ENCODE assay signal across 19 mouse cellular contexts in the genomic region with DNA sequence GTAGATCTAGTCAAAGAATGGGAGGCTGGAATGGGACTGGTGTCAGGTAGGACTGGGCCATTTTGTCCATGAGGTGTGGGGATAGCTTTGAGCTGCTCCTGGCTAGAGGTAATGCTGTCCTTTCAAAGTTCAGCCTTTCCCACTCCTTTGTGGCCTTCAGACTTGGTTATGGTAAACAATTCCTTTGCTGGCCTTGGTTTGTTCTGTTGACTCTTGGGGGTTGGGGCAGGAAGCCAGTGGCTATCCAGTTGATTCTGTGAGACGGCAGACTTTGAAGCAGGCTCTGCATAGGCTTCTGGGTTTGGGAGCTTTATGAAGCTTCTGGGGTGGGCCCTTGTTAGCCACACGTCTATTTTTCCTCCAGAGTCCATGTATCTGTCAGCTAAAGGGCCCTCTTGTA. TPM values are rescaled to one million over a fixed set of nuclear protein-coding genes. Genes with fewer than 3 reads are reported as not detected.
A peak's percentile ranks its signal among the peaks of the same experiment; 100 is the strongest.
DNase-seq lines count a peak whose midpoint lies in the region; ATAC-seq and TF ChIP-seq lines count a peak whose summit lies in the region.
"Had no signal": no experiment of that assay in that cellular context is flagged by ENCODE, and none has a peak within 500 bp of the region (broad histone marks: within the 10 kb centered on the region; RNA-seq: fewer than 3 reads in every experiment).

No protein-coding gene starts in this region.

- no peaks in the 10 kb centered on the region for H3K9me3 ChIP-seq in liver, embryonic 14.5 days (ENCODE audit: control insufficient read depth, low read length)
- no peaks in the 10 kb centered on the region for H3K9me3 ChIP-seq in stomach, embryonic 15.5 days
- no peaks in the 10 kb centered on the region for H3K9me3 ChIP-seq in midbrain, embryonic 16.5 days (replicated peaks; ENCODE audit: control insufficient read depth, low read length, poor library complexity, severe bottlenecking)
- H3K9me3 ChIP-seq: embryonic facial prominence, embryonic 10.5 days; forebrain, embryonic 13.5 days; heart, embryonic 15.5 days had no signal

- 29% methylated on average over 2 of the region's 2 CpGs for WGBS in liver, adult 2 months
- WGBS in liver, embryonic 14.5 days (ENCODE audit: insufficient replicate concordance), result 78% methylated on average over 2 of the region's 2 CpGs
- WGBS in stomach, embryonic 15.5 days, result 59% methylated on average over 2 of the region's 2 CpGs
- 95% methylated on average over 2 of the region's 2 CpGs for WGBS in midbrain, embryonic 16.5 days

- no peak for DNase-seq in gastrocnemius, adult 2 months
- no peak for DNase-seq in gastrocnemius, postnatal 10 days
- peak; percentile 94 for DNase-seq in liver, adult 2 months (ENCODE audit: extremely low read depth, low read depth, low spot score)
- peak in 1 of 3 experiments; percentile 23 for DNase-seq in liver, embryonic 14.5 days (ENCODE audit: low read depth in 3 of 3, low spot score in 3 of 3)
- no peak for DNase-seq in kidney, postnatal 10 days
- no peak for DNase-seq in right cerebral cortex, postnatal 36 days (ENCODE audit: low spot score in 2 of 2)
- DNase-seq: adrenal gland, postnatal 14 days; cerebellum, adult 11-12 months; cerebellum, postnatal 10 days; forebrain, postnatal 0 days; gastrocnemius, postnatal 36 days; heart, postnatal 14 days had no signal

- peak overlapping the region; percentile 41 for H3K4me3 ChIP-seq in gastrocnemius, adult 2 months
- peak overlapping the region; percentile 25; the same call in 1 of the 2 replicates for H3K4me3 ChIP-seq in liver, adult 2 months (ENCODE audit: insufficient read depth, low read depth, low read length)
- no peak overlapping the region for H3K4me3 ChIP-seq in liver, embryonic 14.5 days (ENCODE audit: insufficient read depth in 1 of 2, low read depth in 2 of 2, low read length in 2 of 2)
- no peak overlapping the region for H3K4me3 ChIP-seq in stomach, embryonic 15.5 days (replicated peaks)
- no peak overlapping the region for H3K4me3 ChIP-seq in midbrain, embryonic 16.5 days (ENCODE audit: low read depth, low read length)
- H3K4me3 ChIP-seq: embryonic facial prominence, embryonic 10.5 days; forebrain, embryonic 13.5 days; heart, embryonic 15.5 days had no signal

- peaks cover 47% of the 10 kb centered on the region for H3K36me3 ChIP-seq in liver, adult 2 months (ENCODE audit: control insufficient read depth, insufficient read depth, low read length)
- peaks cover 64% of the 10 kb centered on the region for H3K36me3 ChIP-seq in liver, embryonic 14.5 days (replicated peaks; ENCODE audit: control insufficient read depth, insufficient read depth, low read depth)
- peaks cover 48% of the 10 kb centered on the region for H3K36me3 ChIP-seq in stomach, embryonic 15.5 days
- H3K36me3 ChIP-seq in midbrain, embryonic 16.5 days (ENCODE audit: control insufficient read depth, insufficient read depth, low read length), result peaks cover 27% of the 10 kb centered on the region

- H3K4me1 ChIP-seq in liver, adult 2 months (ENCODE audit: control insufficient read depth, insufficient read depth, low read length), result peaks cover 37% of the 10 kb centered on the region
- H3K4me1 ChIP-seq in liver, embryonic 14.5 days (replicated peaks; ENCODE audit: control insufficient read depth in 2 of 2, insufficient read depth in 2 of 2, low read length in 1 of 2), result peaks cover 10 to 12% of the 10 kb centered on the region in 2 experiments; a peak in 3 of 4 replicates
- peaks cover 8% of the 10 kb centered on the region for H3K4me1 ChIP-seq in stomach, embryonic 15.5 days
- H3K4me1 ChIP-seq in midbrain, embryonic 16.5 days (ENCODE audit: control insufficient read depth, insufficient read depth, low read length), result peaks cover 16% of the 10 kb centered on the region

- TF ChIP-seq CTCF in gastrocnemius, adult 2 months (IDR thresholded peaks at IDR 0.05), result no peak
- no peak for TF ChIP-seq CTCF in liver, adult 2 months (IDR thresholded peaks at IDR 0.05; ENCODE audit: low read depth, low read length)
- no peak for TF ChIP-seq CTCF in liver, embryonic 14.5 days (IDR thresholded peaks at IDR 0.05; ENCODE audit: low read depth)

- peaks cover 4% of the 10 kb centered on the region; the same call in 1 of the 2 replicates for H3K79me2 ChIP-seq in liver, adult 2 months (ENCODE audit: control insufficient read depth, insufficient read depth, low read length)

- no peak for ATAC-seq in liver, embryonic 14.5 days (ENCODE audit: insufficient read depth)
- ATAC-seq in stomach, embryonic 15.5 days (ENCODE audit: insufficient read depth, low FRiP score, low read depth), result no peak
- ATAC-seq in midbrain, embryonic 16.5 days, result no peak
- ATAC-seq: forebrain, embryonic 13.5 days; forebrain, postnatal 0 days; hindbrain, postnatal 0 days had no signal

- no peaks in the 10 kb centered on the region for H3K27me3 ChIP-seq in liver, adult 2 months (ENCODE audit: control insufficient read depth, insufficient read depth, low read length)
- no peaks in the 10 kb centered on the region for H3K27me3 ChIP-seq in liver, embryonic 14.5 days (ENCODE audit: control insufficient read depth, insufficient read depth, low read length)
- no peaks in the 10 kb centered on the region for H3K27me3 ChIP-seq in stomach, embryonic 15.5 days (replicated peaks)
- H3K27me3 ChIP-seq in midbrain, embryonic 16.5 days (ENCODE audit: control insufficient read depth, insufficient read depth, low read depth, low read length), result no peaks in the 10 kb centered on the region
- H3K27me3 ChIP-seq: forebrain, embryonic 13.5 days; heart, embryonic 15.5 days had no signal

- TF ChIP-seq POLR2A in liver, adult 2 months (IDR thresholded peaks at IDR 0.05; ENCODE audit: extremely low read depth, insufficient read depth, low read length), result no peak

- peak overlapping the region; percentile 41 for H3K4me2 ChIP-seq in liver, embryonic 14.5 days (ENCODE audit: low read depth)
- H3K4me2 ChIP-seq in stomach, embryonic 15.5 days, result no peak overlapping the region
- H3K4me2 ChIP-seq in midbrain, embryonic 16.5 days (ENCODE audit: low read length), result no peak overlapping the region
- H3K4me2 ChIP-seq: forebrain, embryonic 13.5 days; heart, embryonic 11.5 days; heart, embryonic 15.5 days had no signal

- H3K27ac ChIP-seq in gastrocnemius, adult 2 months, result peak overlapping the region; percentile 90
- peak overlapping the region; percentile 96 for H3K27ac ChIP-seq in liver, adult 2 months (replicated peaks; ENCODE audit: insufficient read depth, low read depth, low read length)
- peak overlapping the region; percentile 37 for H3K27ac ChIP-seq in liver, embryonic 14.5 days
- peak overlapping the region; percentile 78 for H3K27ac ChIP-seq in stomach, embryonic 15.5 days
- no peak overlapping the region for H3K27ac ChIP-seq in midbrain, embryonic 16.5 days (ENCODE audit: low read length)
- H3K27ac ChIP-seq: embryonic facial prominence, embryonic 10.5 days; forebrain, embryonic 13.5 days; heart, embryonic 15.5 days; hindbrain, postnatal 0 days had no signal

- intact Hi-C loops in gastrocnemius, adult 2 months (cut with DNase I), result no loop called here

- TF ChIP-seq EP300 in liver, embryonic 14.5 days (IDR thresholded peaks at IDR 0.05; ENCODE audit: low read depth), result no peak

- peak overlapping the region; percentile 74 for H3K9ac ChIP-seq in liver, adult 2 months (ENCODE audit: low read depth, low read length)
- no peak overlapping the region for H3K9ac ChIP-seq in liver, embryonic 14.5 days (replicated peaks)
- no peak overlapping the region for H3K9ac ChIP-seq in stomach, embryonic 15.5 days
- H3K9ac ChIP-seq in midbrain, embryonic 16.5 days (ENCODE audit: low read depth, low read length), result no peak overlapping the region
- H3K9ac ChIP-seq: forebrain, embryonic 13.5 days; forebrain, postnatal 0 days; heart, embryonic 15.5 days had no signal

RNA-seq across cellular contexts. Expression of a gene that starts 3.9 kb away (rescaled TPM):
- 100 to 1,000 TPM; 152 to 211 TPM for total RNA-seq in gastrocnemius, adult 2 months (2021)
- 10 to 100 TPM; 77.1 to 84.3 TPM for total RNA-seq in gastrocnemius, postnatal 10 days (2021)
- 74.2 and 83.2 TPM in 2 replicates for total RNA-seq in liver, adult 2 months (2014; rRNA removed)
- 62.9 and 69.1 TPM in 2 replicates for polyA plus RNA-seq in liver, adult 2 months (2012; rRNA removed)
- polyA plus RNA-seq in liver, embryonic 14.5 days (2012; rRNA removed), result 20.9 and 25.5 TPM in 2 replicates
- 50.2 and 54.4 TPM in 2 replicates for polyA plus RNA-seq in liver, embryonic 14.5 days (2014; fragmentation: Nextera tagmentation; extraction: Ambion mirVana)
- 71.4 and 80.2 TPM in 2 replicates for polyA plus RNA-seq in stomach, embryonic 15.5 days (2015; fragmentation: Nextera tagmentation; extraction: Ambion mirVana)
- 73.0 and 74.4 TPM in 2 replicates for polyA plus RNA-seq in midbrain, embryonic 16.5 days (2015; fragmentation: Nextera tagmentation; extraction: Ambion mirVana)

RNA-seq across cellular contexts. Expression of a gene that starts 13.0 kb away (rescaled TPM):
- 100 to 1,000 TPM; 375 to 428 TPM for total RNA-seq in gastrocnemius, adult 2 months (2021)
- total RNA-seq in gastrocnemius, postnatal 10 days (2021), result 100 to 1,000 TPM; 288 to 337 TPM
- 24.6 and 28.1 TPM in 2 replicates for total RNA-seq in liver, adult 2 months (2014; rRNA removed)
- polyA plus RNA-seq in liver, adult 2 months (2012; rRNA removed), result 65.1 and 68.9 TPM in 2 replicates
- 8.1 and 11.2 TPM in 2 replicates for polyA plus RNA-seq in liver, embryonic 14.5 days (2012; rRNA removed)
- polyA plus RNA-seq in liver, embryonic 14.5 days (2014; fragmentation: Nextera tagmentation; extraction: Ambion mirVana), result 8.8 and 10.2 TPM in 2 replicates
- 42.8 and 43.8 TPM in 2 replicates for polyA plus RNA-seq in stomach, embryonic 15.5 days (2015; fragmentation: Nextera tagmentation; extraction: Ambion mirVana)
- polyA plus RNA-seq in midbrain, embryonic 16.5 days (2015; fragmentation: Nextera tagmentation; extraction: Ambion mirVana), result 9.7 and 17.5 TPM in 2 replicates

RNA-seq across cellular contexts. Expression of a gene that starts 31.9 kb away (rescaled TPM):
- total RNA-seq in gastrocnemius, adult 2 months (2021), result 1 to 10 TPM; 2.6 to 2.8 TPM
- total RNA-seq in gastrocnemius, postnatal 10 days (2021), result 1 to 10 TPM; 4.2 to 7.6 TPM
- total RNA-seq in liver, adult 2 months (2014; rRNA removed), result 4.4 and 5.0 TPM in 2 replicates
- 4.8 and 7.9 TPM in 2 replicates for polyA plus RNA-seq in liver, adult 2 months (2012; rRNA removed)
- 8.5 and 9.0 TPM in 2 replicates for polyA plus RNA-seq in liver, embryonic 14.5 days (2012; rRNA removed)
- 4.9 and 5.9 TPM in 2 replicates for polyA plus RNA-seq in liver, embryonic 14.5 days (2014; fragmentation: Nextera tagmentation; extraction: Ambion mirVana)
- polyA plus RNA-seq in stomach, embryonic 15.5 days (2015; fragmentation: Nextera tagmentation; extraction: Ambion mirVana), result 18.2 and 18.5 TPM in 2 replicates
- 18.1 and 18.4 TPM in 2 replicates for polyA plus RNA-seq in midbrain, embryonic 16.5 days (2015; fragmentation: Nextera tagmentation; extraction: Ambion mirVana)

Comparison
In these comparisons a context has a peak if more than half of its experiments do, and no peak if none do; other contexts are left out.
1. H3K4me3 ChIP-seq: peak in gastrocnemius, adult 2 months (single experiment) and liver, adult 2 months (single experiment); none in liver, embryonic 14.5 days (0 of 2), stomach, embryonic 15.5 days (single experiment) and midbrain, embryonic 16.5 days (single experiment).